Mouse (Mus musculus): ENCODE data around the gene Ssr3. TPM values are rescaled to one million over a fixed set of nuclear protein-coding genes. Genes with fewer than 3 reads are reported as not detected.
"Not testable (repeated sequence)": the region's sequence is repeated elsewhere in the genome, so short reads cannot be mapped to it uniquely, and the experiment has no call there.

Ssr3 gene
- polyA plus RNA-seq, 1 experiment from 2014 or later: 308 TPM

DNA sequence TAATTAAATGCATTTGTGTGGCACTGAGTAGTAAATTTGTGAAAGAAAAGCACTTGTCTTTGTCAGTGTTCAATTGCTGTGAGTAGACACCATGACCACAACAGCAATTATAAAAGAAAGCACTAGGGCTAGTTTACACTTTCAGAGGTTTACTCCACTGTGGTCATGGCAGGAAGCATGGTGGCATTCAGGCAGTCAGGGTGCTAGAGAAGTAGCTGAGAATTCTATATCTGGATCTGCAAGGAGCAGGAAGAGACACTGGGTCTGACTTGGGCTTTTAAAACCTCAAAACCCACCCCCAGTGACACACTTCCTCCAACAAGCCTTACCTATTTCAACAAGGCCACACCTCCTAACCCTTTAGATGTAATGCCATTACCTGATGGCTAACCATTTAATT is 24.1 kb upstream of the Ssr3 start:
- ATAC-seq (ENCODE audit: insufficient number of reproducible peaks, low FRiP score, low TSS enrichment, low read depth) (no peak), DNase-seq (ENCODE audit: low spot score) (no peak)
- Histone ChIP-seq H3K36me3 (ENCODE audit: control insufficient read depth, insufficient read depth, low read length) (no peaks in the 10 kb centered on the region), H3K9me3 (ENCODE audit: control insufficient read depth, low read length) (no peaks in the 10 kb centered on the region), H3K9ac (ENCODE audit: low read length) (no peak overlapping the region), H3K27me3 (ENCODE audit: control insufficient read depth, insufficient read depth, low read length) (no peaks in the 10 kb centered on the region), H3K4me2 (ENCODE audit: low read depth, severe bottlenecking) (no peak overlapping the region), H3K4me3 (ENCODE audit: low read depth, low read length) (no peak overlapping the region), H3K4me1 (ENCODE audit: control insufficient read depth, insufficient read depth, low read length) (no peaks in the 10 kb centered on the region), H3K27ac (replicated peaks; ENCODE audit: low read depth, low read length) (no peak overlapping the region)

DNA sequence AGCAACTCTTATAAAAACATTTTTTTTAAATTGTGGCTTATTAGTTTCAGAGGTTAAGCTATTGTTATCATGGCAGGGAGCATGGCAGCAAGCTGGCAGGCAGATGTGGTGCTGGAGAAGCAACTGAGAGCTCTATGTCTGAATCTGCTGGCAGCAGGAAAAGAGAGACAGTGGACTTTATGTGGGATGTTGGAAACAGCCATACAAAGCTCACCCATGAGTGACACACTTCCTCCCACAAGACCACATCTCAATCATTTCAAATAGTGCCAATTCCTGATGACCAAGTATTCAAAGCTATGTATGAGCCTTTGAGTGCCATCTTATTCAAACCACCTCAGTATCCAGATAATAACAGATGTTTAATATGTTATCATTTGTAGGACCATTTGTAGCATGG is 15.5 kb upstream of the Ssr3 start:
- Histone ChIP-seq H3K9ac (ENCODE audit: low read length) (no peak overlapping the region), H3K27me3 (ENCODE audit: control insufficient read depth, insufficient read depth, low read length) (no peaks in the 10 kb centered on the region), H3K4me2 (ENCODE audit: low read depth, severe bottlenecking) (no peak overlapping the region), H3K4me3 (ENCODE audit: low read depth, low read length) (no peak overlapping the region), H3K36me3 (ENCODE audit: control insufficient read depth, insufficient read depth, low read length) (no peaks in the 10 kb centered on the region), H3K9me3 (ENCODE audit: control insufficient read depth, low read length) (no peaks in the 10 kb centered on the region), H3K4me1 (ENCODE audit: control insufficient read depth, insufficient read depth, low read length) (no peaks in the 10 kb centered on the region), H3K27ac (replicated peaks; ENCODE audit: low read depth, low read length) (no peak overlapping the region)
- ATAC-seq (ENCODE audit: insufficient number of reproducible peaks, low FRiP score, low TSS enrichment, low read depth): no peak
- DNase-seq (ENCODE audit: low spot score): no peak

DNA sequence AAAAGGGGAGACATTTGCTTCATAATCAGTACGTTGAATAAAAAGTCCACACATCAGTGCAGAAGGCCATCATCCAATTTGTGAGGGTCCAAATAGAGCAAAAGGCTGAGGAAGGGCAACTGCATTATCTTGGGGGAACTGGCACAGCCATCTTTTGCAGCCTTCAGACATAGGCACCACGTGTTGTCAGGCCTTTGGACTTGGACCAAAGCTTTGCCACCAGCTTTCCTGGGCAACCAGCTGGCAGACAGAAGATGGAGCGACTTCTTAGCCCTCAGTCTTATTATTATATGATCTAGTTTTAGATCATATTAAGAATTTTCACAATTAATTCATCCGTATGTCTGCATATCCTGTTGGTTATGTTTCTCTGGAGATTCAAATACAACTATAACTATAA is 13.4 kb upstream of the Ssr3 start:
- Histone ChIP-seq H3K4me2 (ENCODE audit: low read depth, severe bottlenecking) (no peak overlapping the region), H3K27ac (replicated peaks; ENCODE audit: low read depth, low read length) (no peak overlapping the region), H3K9ac (ENCODE audit: low read length) (no peak overlapping the region), H3K4me3 (ENCODE audit: low read depth, low read length) (no peak overlapping the region), H3K36me3 (ENCODE audit: control insufficient read depth, insufficient read depth, low read length) (no peaks in the 10 kb centered on the region), H3K27me3 (ENCODE audit: control insufficient read depth, insufficient read depth, low read length) (no peaks in the 10 kb centered on the region), H3K4me1 (ENCODE audit: control insufficient read depth, insufficient read depth, low read length) (no peaks in the 10 kb centered on the region), H3K9me3 (ENCODE audit: control insufficient read depth, low read length) (no peaks in the 10 kb centered on the region)
- no peak for DNase-seq (ENCODE audit: low spot score)
- WGBS: 74% methylated on average over 4 of the region's 4 CpGs
- ATAC-seq (ENCODE audit: insufficient number of reproducible peaks, low FRiP score, low TSS enrichment, low read depth): no peak

DNA sequence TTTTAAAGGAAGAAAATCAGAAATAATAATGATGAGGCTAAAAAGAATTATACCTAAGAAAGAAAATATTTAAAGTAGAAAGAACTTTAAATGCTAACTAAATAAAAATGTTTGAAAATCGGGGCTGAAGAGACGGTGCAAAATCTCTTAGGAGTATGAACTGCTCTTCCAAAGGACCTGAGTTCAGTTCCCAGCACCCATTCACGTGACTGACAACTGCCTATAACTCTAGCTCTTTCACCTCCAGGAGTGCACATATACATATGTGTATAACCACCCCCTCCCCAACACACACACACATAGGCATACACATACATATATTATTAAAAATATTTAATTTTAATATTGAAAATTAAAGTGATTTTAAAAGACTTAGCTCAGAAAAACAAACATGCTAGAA is 5.1 kb upstream of the Ssr3 start:
- no peak overlapping the region for H3K4me2 ChIP-seq (ENCODE audit: low read depth, severe bottlenecking)
- no peak overlapping the region for H3K9ac ChIP-seq (ENCODE audit: low read length)
- no peaks in the 10 kb centered on the region for H3K9me3 ChIP-seq (ENCODE audit: control insufficient read depth, low read length)
- H3K27ac ChIP-seq (replicated peaks; ENCODE audit: low read depth, low read length): no peak overlapping the region
- 92% methylated on average over 3 of the region's 3 CpGs for WGBS
- no peak for ATAC-seq (ENCODE audit: insufficient number of reproducible peaks, low FRiP score, low TSS enrichment, low read depth)
- no peak overlapping the region for H3K4me3 ChIP-seq (ENCODE audit: low read depth, low read length)
- no peaks in the 10 kb centered on the region for H3K36me3 ChIP-seq (ENCODE audit: control insufficient read depth, insufficient read depth, low read length)
- DNase-seq (ENCODE audit: low spot score): no peak
- no peaks in the 10 kb centered on the region for H3K4me1 ChIP-seq (ENCODE audit: control insufficient read depth, insufficient read depth, low read length)
- H3K27me3 ChIP-seq (ENCODE audit: control insufficient read depth, insufficient read depth, low read length): no peaks in the 10 kb centered on the region

DNA sequence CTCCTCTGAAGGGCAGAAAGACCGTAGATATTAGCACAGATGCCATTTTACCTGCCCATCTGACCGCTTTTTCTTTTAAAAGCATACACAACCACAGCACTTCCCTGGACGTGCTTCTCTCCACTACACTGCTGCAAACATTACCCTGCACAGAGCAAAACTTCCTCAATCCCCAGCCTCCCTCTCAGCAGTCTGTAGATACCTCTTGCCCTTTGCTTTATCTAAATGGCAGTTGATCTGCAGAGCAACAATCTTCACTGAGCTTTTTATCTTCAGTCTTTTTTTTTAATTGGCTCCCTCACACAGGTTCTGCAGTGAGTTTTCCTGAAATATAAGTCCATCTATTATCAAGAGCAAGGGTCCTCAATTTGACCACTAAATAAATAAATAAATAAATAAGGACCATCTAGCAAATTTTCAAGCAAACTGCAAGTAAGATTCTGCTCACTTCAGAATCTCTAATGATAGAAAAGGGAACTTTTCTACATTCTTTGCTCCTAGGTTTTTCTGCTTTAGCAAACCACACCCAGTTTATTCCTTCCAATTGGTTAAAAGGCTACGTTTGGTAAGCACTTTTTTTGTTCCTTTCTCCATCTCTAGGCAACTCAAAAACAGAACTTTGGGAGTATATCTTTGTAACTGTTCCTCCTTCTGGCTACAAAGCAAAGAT is 4.5 kb upstream of the Ssr3 start:
- no peak for ATAC-seq (ENCODE audit: insufficient number of reproducible peaks, low FRiP score, low TSS enrichment, low read depth)
- 80% methylated on average over 4 of the region's 4 CpGs for WGBS
- no peaks in the 10 kb centered on the region for H3K27me3 ChIP-seq (ENCODE audit: control insufficient read depth, insufficient read depth, low read length)
- H3K36me3 ChIP-seq (ENCODE audit: control insufficient read depth, insufficient read depth, low read length): no peaks in the 10 kb centered on the region
- no peaks in the 10 kb centered on the region for H3K9me3 ChIP-seq (ENCODE audit: control insufficient read depth, low read length)
- H3K4me3 ChIP-seq (ENCODE audit: low read depth, low read length): no peak overlapping the region
- no peak for DNase-seq (ENCODE audit: low spot score)
- H3K4me2 ChIP-seq (ENCODE audit: low read depth, severe bottlenecking): no peak overlapping the region
- no peak overlapping the region for H3K9ac ChIP-seq (ENCODE audit: low read length)
- no peaks in the 10 kb centered on the region for H3K4me1 ChIP-seq (ENCODE audit: control insufficient read depth, insufficient read depth, low read length)
- H3K27ac ChIP-seq (replicated peaks; ENCODE audit: low read depth, low read length): no peak overlapping the region

DNA sequence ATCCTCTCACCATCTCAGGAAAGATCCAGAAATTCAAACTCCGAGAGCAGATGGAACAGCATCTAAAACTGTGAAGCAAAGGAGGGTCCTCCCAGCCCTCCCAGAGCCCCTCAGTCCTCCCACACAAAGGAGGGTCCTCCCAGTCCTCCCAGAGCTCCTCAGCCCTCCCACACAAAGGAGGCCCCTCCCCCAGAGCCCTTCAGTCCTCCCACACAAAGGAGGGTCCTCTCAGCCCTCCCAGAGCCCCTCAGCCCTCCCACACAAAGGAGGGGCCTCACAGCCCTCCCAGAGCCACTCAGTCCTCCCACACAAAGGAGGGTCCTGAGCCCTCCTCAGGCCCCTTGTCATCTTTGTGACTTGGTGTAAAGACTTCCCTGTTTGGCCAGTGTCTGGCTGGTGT is 2.7 kb upstream of the Ssr3 start:
- H3K9ac ChIP-seq (ENCODE audit: low read length); H3K27me3 ChIP-seq (ENCODE audit: control insufficient read depth, insufficient read depth, low read length); ATAC-seq (ENCODE audit: insufficient number of reproducible peaks, low FRiP score, low TSS enrichment, low read depth); H3K4me1 ChIP-seq (ENCODE audit: control insufficient read depth, insufficient read depth, low read length); DNase-seq (ENCODE audit: low spot score); H3K9me3 ChIP-seq (ENCODE audit: control insufficient read depth, low read length); H3K4me2 ChIP-seq (ENCODE audit: low read depth, severe bottlenecking); H3K27ac ChIP-seq (replicated peaks; ENCODE audit: low read depth, low read length); H3K4me3 ChIP-seq (ENCODE audit: low read depth, low read length); H3K36me3 ChIP-seq (ENCODE audit: control insufficient read depth, insufficient read depth, low read length): not testable (repeated sequence)
- 100% methylated on average over 1 of the region's 1 CpGs for WGBS

DNA sequence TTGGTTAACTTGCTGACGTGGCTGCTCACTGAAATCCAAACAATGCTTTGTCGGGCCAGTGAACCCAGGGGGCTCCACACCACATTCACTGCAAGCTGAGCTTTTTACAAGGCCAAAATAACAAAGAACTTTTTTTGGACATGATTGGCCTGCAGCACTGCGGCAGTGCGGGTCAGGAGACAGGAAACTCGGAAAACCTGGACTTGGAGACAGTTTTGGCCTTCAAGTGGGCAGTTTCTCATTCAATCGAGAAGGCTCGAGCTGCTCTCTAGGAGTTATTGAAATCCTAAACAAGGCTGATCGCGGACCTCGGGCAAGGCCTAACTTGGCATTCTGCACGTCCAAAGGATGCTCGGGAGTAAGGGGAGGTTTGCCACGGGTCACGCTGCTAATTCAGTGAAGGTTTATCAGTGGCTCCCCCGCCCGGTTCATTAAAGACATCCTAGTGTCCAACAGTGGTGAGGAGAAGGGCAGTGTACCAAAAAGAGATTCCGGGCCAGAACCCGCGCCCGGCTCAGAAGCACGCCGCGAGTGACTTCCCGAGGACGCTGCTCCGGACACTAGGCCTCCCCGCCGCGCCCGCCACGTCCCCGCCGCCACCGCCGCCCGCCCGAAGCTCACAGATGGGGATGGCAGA is 521 bp downstream of the Ssr3 start:
- H3K36me3 ChIP-seq (ENCODE audit: control insufficient read depth, insufficient read depth, low read length): peaks cover 11% of the 10 kb centered on the region
- peak; percentile 48; the same call in 1 of the 2 replicates for ATAC-seq (ENCODE audit: insufficient number of reproducible peaks, low FRiP score, low TSS enrichment, low read depth)
- H3K9ac ChIP-seq (ENCODE audit: low read length): peak overlapping the region; percentile 95
- no peaks in the 10 kb centered on the region for H3K9me3 ChIP-seq (ENCODE audit: control insufficient read depth, low read length)
- 0 out of 2 replicates have a peak, but pooled peaks cover 2% of the 10 kb centered on the region for H3K4me1 ChIP-seq (ENCODE audit: control insufficient read depth, insufficient read depth, low read length)
- under 1% methylated on average over 37 of the region's 37 CpGs for WGBS
- H3K4me3 ChIP-seq (ENCODE audit: low read depth, low read length): peak overlapping the region; percentile 92
- peak overlapping the region; percentile 79 for H3K4me2 ChIP-seq (ENCODE audit: low read depth, severe bottlenecking)
- peak; percentile 67 for DNase-seq (ENCODE audit: low spot score)
- peak overlapping the region; percentile 68 for H3K27ac ChIP-seq (replicated peaks; ENCODE audit: low read depth, low read length)
- no peaks in the 10 kb centered on the region for H3K27me3 ChIP-seq (ENCODE audit: control insufficient read depth, insufficient read depth, low read length)

DNA sequence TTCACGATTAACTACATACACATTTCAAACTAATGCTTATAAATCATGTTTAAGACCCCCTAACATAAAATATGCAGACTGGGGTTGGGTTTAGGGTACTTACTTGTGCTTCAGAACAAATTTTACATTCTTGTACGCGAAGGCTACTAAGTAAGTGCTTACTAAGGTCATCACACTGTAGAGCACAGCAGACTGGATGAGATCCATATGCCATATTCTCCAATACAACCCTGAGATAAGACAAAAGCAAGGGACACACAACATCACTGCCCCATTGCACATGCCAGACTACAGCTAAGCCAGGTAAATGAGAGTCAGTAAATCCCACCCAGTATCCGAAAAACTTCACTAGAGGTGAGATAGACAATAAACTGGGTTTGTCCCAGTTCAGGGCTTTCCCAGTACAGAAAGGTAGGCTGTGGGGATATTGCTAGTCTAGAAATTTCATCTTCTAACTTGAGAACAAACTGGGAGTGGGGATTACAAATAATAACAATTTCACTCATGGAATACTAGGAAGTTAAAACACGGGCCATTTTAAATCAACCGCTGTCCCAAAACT is 1.1 kb downstream of the Ssr3 start:
- 34% methylated on average over 6 of the region's 6 CpGs for WGBS
- Histone ChIP-seq H3K4me2 (ENCODE audit: low read depth, severe bottlenecking) (peak overlapping the region; percentile 79), H3K36me3 (ENCODE audit: control insufficient read depth, insufficient read depth, low read length) (peaks cover 15% of the 10 kb centered on the region), H3K9ac (ENCODE audit: low read length) (peak overlapping the region; percentile 95), H3K9me3 (ENCODE audit: control insufficient read depth, low read length) (no peaks in the 10 kb centered on the region), H3K27me3 (ENCODE audit: control insufficient read depth, insufficient read depth, low read length) (no peaks in the 10 kb centered on the region), H3K4me1 (ENCODE audit: control insufficient read depth, insufficient read depth, low read length) (0 out of 2 replicates have a peak, but pooled peaks cover 2% of the 10 kb centered on the region), H3K27ac (replicated peaks; ENCODE audit: low read depth, low read length) (peak overlapping the region; percentile 68; the same call in 1 of the 2 replicates), H3K4me3 (ENCODE audit: low read depth, low read length) (peak overlapping the region; percentile 92)
- ATAC-seq (ENCODE audit: insufficient number of reproducible peaks, low FRiP score, low TSS enrichment, low read depth): no peak
- peak; percentile 25 for DNase-seq (ENCODE audit: low spot score)

All from limb, embryonic 11.5 days (tissue).